Mouse (Mus musculus): ENCODE data around the gene Spaar. TPM values are rescaled to one million over a fixed set of nuclear protein-coding genes. Genes with fewer than 3 reads are reported as not detected.

Spaar gene
- polyA plus RNA-seq, 1 experiment, result 0.15 TPM

- DNase-seq (ENCODE audit: low read depth in 1 of 2, low spot score in 2 of 2), result no peak
- TF ChIP-seq POLR2A (IDR thresholded peaks at IDR 0.05; ENCODE audit: low read depth, low read length) (no peak), CTCF (IDR thresholded peaks at IDR 0.05; ENCODE audit: extremely low read depth, insufficient read depth, insufficient read length, insufficient replicate concordance) (no peak)
- Histone ChIP-seq H3K27me3 (ENCODE audit: control insufficient read depth, insufficient read depth, low read length) (no peaks in the 10 kb centered on the region), H3K27ac (ENCODE audit: insufficient read depth, low read length) (no peak overlapping the region), H3K36me3 (ENCODE audit: control insufficient read depth, insufficient read depth, low read length) (no peaks in the 10 kb centered on the region), H3K4me3 (ENCODE audit: extremely low read depth, insufficient read depth, insufficient read length) (no peak overlapping the region), H3K4me1 (ENCODE audit: control insufficient read depth, insufficient read depth, insufficient read length) (no peaks in the 10 kb centered on the region)
- WGBS, result 71% methylated on average over 21 of the region's 21 CpGs
Observed at GRCm38 (mm10) chr4:43759571-43760418, 30.0 kb downstream of the Spaar start.

- Histone ChIP-seq H3K27me3 (ENCODE audit: control insufficient read depth, insufficient read depth, low read length) (no peaks in the 10 kb centered on the region), H3K36me3 (ENCODE audit: control insufficient read depth, insufficient read depth, low read length) (no peaks in the 10 kb centered on the region), H3K4me3 (ENCODE audit: extremely low read depth, insufficient read depth, insufficient read length) (no peak overlapping the region), H3K4me1 (ENCODE audit: control insufficient read depth, insufficient read depth, insufficient read length) (no peaks in the 10 kb centered on the region), H3K27ac (ENCODE audit: insufficient read depth, low read length) (no peak overlapping the region)
- no peak for DNase-seq (ENCODE audit: low read depth in 1 of 2, low spot score in 2 of 2)
- WGBS, result 75% methylated on average over 10 of the region's 10 CpGs
- TF ChIP-seq CTCF (IDR thresholded peaks at IDR 0.05; ENCODE audit: extremely low read depth, insufficient read depth, insufficient read length, insufficient replicate concordance), result peak; percentile 6; the same call in 1 of the 2 replicates
- TF ChIP-seq POLR2A (IDR thresholded peaks at IDR 0.05; ENCODE audit: low read depth, low read length), result no peak
Observed at GRCm38 (mm10) chr4:43760460-43760859, 30.6 kb downstream of the Spaar start.

- Histone ChIP-seq H3K4me1 (ENCODE audit: control insufficient read depth, insufficient read depth, insufficient read length) (no peaks in the 10 kb centered on the region), H3K27me3 (ENCODE audit: control insufficient read depth, insufficient read depth, low read length) (no peaks in the 10 kb centered on the region), H3K27ac (ENCODE audit: insufficient read depth, low read length) (no peak overlapping the region), H3K4me3 (ENCODE audit: extremely low read depth, insufficient read depth, insufficient read length) (no peak overlapping the region), H3K36me3 (ENCODE audit: control insufficient read depth, insufficient read depth, low read length) (no peaks in the 10 kb centered on the region)
- WGBS, result 73% methylated on average over 2 of the region's 2 CpGs
- no peak for DNase-seq (ENCODE audit: low read depth in 1 of 2, low spot score in 2 of 2)
- TF ChIP-seq POLR2A (IDR thresholded peaks at IDR 0.05; ENCODE audit: low read depth, low read length) (no peak), CTCF (IDR thresholded peaks at IDR 0.05; ENCODE audit: extremely low read depth, insufficient read depth, insufficient read length, insufficient replicate concordance) (no peak)
Observed at GRCm38 (mm10) chr4:43761336-43761735, 31.5 kb downstream of the Spaar start.

GRCm38 (mm10) chr4:43763410-43763809 is 33.6 kb downstream of the Spaar start:
- no peaks in the 10 kb centered on the region for H3K27me3 ChIP-seq (ENCODE audit: control insufficient read depth, insufficient read depth, low read length)
- no peak for TF ChIP-seq POLR2A (IDR thresholded peaks at IDR 0.05; ENCODE audit: low read depth, low read length)
- TF ChIP-seq CTCF (IDR thresholded peaks at IDR 0.05; ENCODE audit: extremely low read depth, insufficient read depth, insufficient read length, insufficient replicate concordance), result peak; percentile 40; the same call in 1 of the 2 replicates
- no peaks in the 10 kb centered on the region for H3K36me3 ChIP-seq (ENCODE audit: control insufficient read depth, insufficient read depth, low read length)
- H3K4me3 ChIP-seq (ENCODE audit: extremely low read depth, insufficient read depth, insufficient read length), result no peak overlapping the region
- peak in 1 of 2 experiments; percentile 12 for DNase-seq (ENCODE audit: low read depth in 1 of 2, low spot score in 2 of 2)
- 21% methylated on average over 7 of the region's 7 CpGs for WGBS
- H3K27ac ChIP-seq (ENCODE audit: insufficient read depth, low read length), result no peak overlapping the region
- no peaks in the 10 kb centered on the region for H3K4me1 ChIP-seq (ENCODE audit: control insufficient read depth, insufficient read depth, insufficient read length)

- Histone ChIP-seq H3K36me3 (ENCODE audit: control insufficient read depth, insufficient read depth, low read length) (no peaks in the 10 kb centered on the region), H3K27ac (ENCODE audit: insufficient read depth, low read length) (no peak overlapping the region), H3K4me1 (ENCODE audit: control insufficient read depth, insufficient read depth, insufficient read length) (no peaks in the 10 kb centered on the region), H3K4me3 (ENCODE audit: extremely low read depth, insufficient read depth, insufficient read length) (no peak overlapping the region), H3K27me3 (ENCODE audit: control insufficient read depth, insufficient read depth, low read length) (no peaks in the 10 kb centered on the region)
- TF ChIP-seq CTCF (IDR thresholded peaks at IDR 0.05; ENCODE audit: extremely low read depth, insufficient read depth, insufficient read length, insufficient replicate concordance) (no peak), POLR2A (IDR thresholded peaks at IDR 0.05; ENCODE audit: low read depth, low read length) (no peak)
- 76% methylated on average over 5 of the region's 5 CpGs for WGBS
- DNase-seq (ENCODE audit: low read depth in 1 of 2, low spot score in 2 of 2), result no peak
Observed at GRCm38 (mm10) chr4:43768341-43768740, 38.5 kb downstream of the Spaar start.

- TF ChIP-seq POLR2A (IDR thresholded peaks at IDR 0.05; ENCODE audit: low read depth, low read length) (no peak), CTCF (IDR thresholded peaks at IDR 0.05; ENCODE audit: extremely low read depth, insufficient read depth, insufficient read length, insufficient replicate concordance) (no peak)
- peaks cover 2% of the 10 kb centered on the region; the same call in 1 of the 2 replicates for H3K27me3 ChIP-seq (ENCODE audit: control insufficient read depth, insufficient read depth, low read length)
- no peak overlapping the region for H3K4me3 ChIP-seq (ENCODE audit: extremely low read depth, insufficient read depth, insufficient read length)
- no peaks in the 10 kb centered on the region for H3K36me3 ChIP-seq (ENCODE audit: control insufficient read depth, insufficient read depth, low read length)
- 95% methylated on average over 2 of the region's 2 CpGs for WGBS
- H3K27ac ChIP-seq (ENCODE audit: insufficient read depth, low read length), result no peak overlapping the region
- H3K4me1 ChIP-seq (ENCODE audit: control insufficient read depth, insufficient read depth, insufficient read length), result no peaks in the 10 kb centered on the region
- no peak for DNase-seq (ENCODE audit: low read depth in 1 of 2, low spot score in 2 of 2)
Observed at GRCm38 (mm10) chr4:43769374-43769773, 39.5 kb downstream of the Spaar start.

GRCm38 (mm10) chr4:43770909-43771308 is 41.1 kb downstream of the Spaar start, which contains the start of gene Olfr159:
Olfr159 (minus strand) TSS chr4:43771009.
- no peaks in the 10 kb centered on the region for H3K4me1 ChIP-seq (ENCODE audit: control insufficient read depth, insufficient read depth, insufficient read length)
- H3K4me3 ChIP-seq (ENCODE audit: extremely low read depth, insufficient read depth, insufficient read length), result no peak within 1 kb of the TSS
- peaks cover 2% of the 10 kb centered on the region; the same call in 1 of the 2 replicates for H3K27me3 ChIP-seq (ENCODE audit: control insufficient read depth, insufficient read depth, low read length)
- no peak for DNase-seq (ENCODE audit: low read depth in 1 of 2, low spot score in 2 of 2)
- H3K27ac ChIP-seq (ENCODE audit: insufficient read depth, low read length), result no peak within 1 kb of the TSS
- TF ChIP-seq CTCF (IDR thresholded peaks at IDR 0.05; ENCODE audit: extremely low read depth, insufficient read depth, insufficient read length, insufficient replicate concordance), result no peak
- TF ChIP-seq POLR2A (IDR thresholded peaks at IDR 0.05; ENCODE audit: low read depth, low read length), result no peak
- no peaks in the 10 kb centered on the region for H3K36me3 ChIP-seq (ENCODE audit: control insufficient read depth, insufficient read depth, low read length)
- WGBS, result 83% methylated on average over 6 of the region's 6 CpGs
